Mouse (Mus musculus) ES-Bruce4 (cell line): ENCODE data around the gene Thbs3. TPM values are rescaled to one million over a fixed set of nuclear protein-coding genes. Genes with fewer than 3 reads are reported as not detected.
A peak's percentile ranks its signal among the peaks of the same experiment; 100 is the strongest.
"Not testable (repeated sequence)": the region's sequence is repeated elsewhere in the genome, so short reads cannot be mapped to it uniquely, and the experiment has no call there.

Experiments
- H3K27ac ChIP-seq: 2 replicates; pipeline ENCODE4 v1.5.1; 2012; ENCODE audit warnings: low read length, inconsistent platforms; ENCODE audit not compliant: insufficient read depth
- H3K27me3 ChIP-seq: 2 replicates; pipeline ENCODE4 v1.6.1; 2012; ENCODE audit warnings: mild to moderate bottlenecking, low read length, inconsistent platforms; ENCODE audit not compliant: control insufficient read depth, poor library complexity, insufficient read depth, severe bottlenecking
- H3K36me3 ChIP-seq: 2 replicates; pipeline ENCODE4 v1.6.1; 2012; ENCODE audit warnings: inconsistent platforms, mild to moderate bottlenecking, low read length, moderate library complexity; ENCODE audit not compliant: control insufficient read depth, poor library complexity, insufficient read depth, severe bottlenecking
- H3K4me1 ChIP-seq: one replicate; pipeline ENCODE4 v1.8.1; 2011; ENCODE audit warnings: low read length; ENCODE audit not compliant: control insufficient read depth, insufficient read depth
- H3K4me3 ChIP-seq: 2 replicates; pipeline ENCODE4 v1.5.1; 2011; ENCODE audit warnings: low read depth, mild to moderate bottlenecking, low read length
- H3K9ac ChIP-seq: 2 replicates; pipeline ENCODE4 v1.6.1; 2012; ENCODE audit warnings: low read depth, mild to moderate bottlenecking, inconsistent platforms; ENCODE audit not compliant: poor library complexity, severe bottlenecking
- H3K9me3 ChIP-seq: replicated peaks from 2 replicates; pipeline ENCODE4 v1.6.1; 2012; ENCODE audit warnings: mild to moderate bottlenecking, low read length, inconsistent platforms; ENCODE audit not compliant: control insufficient read depth, poor library complexity, insufficient read depth, severe bottlenecking
- CTCF ChIP-seq: IDR thresholded peaks from one replicate; pipeline ENCODE4 v1.8.1; 2011; ENCODE audit warnings: low read depth, low read length
- EP300 ChIP-seq: IDR thresholded peaks from 2 replicates; pipeline ENCODE4 v1.6.1; 2011; ENCODE audit warnings: low read depth, low read length; ENCODE audit not compliant: insufficient read depth
- POLR2A ChIP-seq: IDR thresholded peaks from one replicate; pipeline ENCODE4 v1.8.1; 2011; ENCODE audit warnings: low read length; ENCODE audit not compliant: insufficient read depth
- polyA plus RNA-seq: library from polyadenylated mRNA; stranded (reverse); fragments of >200 nt; gene quantifications from 2 replicates; pipeline ENCODE4 v1.2.4, GENCODE M21; 2011; ENCODE audit warnings: low read depth; ENCODE audit not compliant: missing spikeins, insufficient read depth, insufficient read length

Gene Thbs3
- polyA plus RNA-seq, 1 experiment = 10.4 TPM

GRCm38 (mm10) chr3:89210162-89210561 lies 4.8 kb upstream of the Thbs3 start:
- no peaks in the 10 kb centered on the region for H3K4me1 ChIP-seq
- H3K9me3 ChIP-seq = no peaks in the 10 kb centered on the region
- H3K4me3 ChIP-seq = no peak overlapping the region
- H3K27ac ChIP-seq = no peak overlapping the region
- no peaks in the 10 kb centered on the region for H3K27me3 ChIP-seq
- peaks cover 15% of the 10 kb centered on the region for H3K36me3 ChIP-seq
- TF ChIP-seq POLR2A = no peak
- no peak for TF ChIP-seq EP300
- TF ChIP-seq CTCF = no peak
- H3K9ac ChIP-seq = no peak overlapping the region

- Histone ChIP-seq H3K4me1 (no peaks in the 10 kb centered on the region), H3K36me3 (peaks cover 14% of the 10 kb centered on the region), H3K27ac (no peak overlapping the region), H3K9me3 (no peaks in the 10 kb centered on the region), H3K4me3 (no peak overlapping the region), H3K27me3 (no peaks in the 10 kb centered on the region), H3K9ac (no peak overlapping the region)
- no peak for TF ChIP-seq POLR2A
- no peak for TF ChIP-seq CTCF
- TF ChIP-seq EP300 = no peak
These were observed 4.2 kb upstream of the Thbs3 start for GRCm38 (mm10) chr3:89210731-89211130.

- Histone ChIP-seq H3K4me3 (peak overlapping the region; percentile 86), H3K27ac (peak overlapping the region; percentile 37; the same call in 1 of the 2 replicates), H3K9me3 (no peaks in the 10 kb centered on the region), H3K4me1 (no peaks in the 10 kb centered on the region), H3K9ac (peak overlapping the region; percentile 56), H3K36me3 (peaks cover 6% of the 10 kb centered on the region; the same call in 1 of the 2 replicates), H3K27me3 (no peaks in the 10 kb centered on the region)
- TF ChIP-seq POLR2A = no peak
- TF ChIP-seq EP300 = peak; percentile 37; the same call in 1 of the 2 replicates
These were observed 1.0 kb upstream of the Thbs3 start for GRCm38 (mm10) chr3:89213803-89214530.

GRCm38 (mm10) chr3:89215853-89216252 lies 873 bp downstream of the Thbs3 start:
- no peak overlapping the region; the same call in 1 of the 2 replicates for H3K4me3 ChIP-seq
- H3K36me3 ChIP-seq = no peaks in the 10 kb centered on the region
- H3K4me1 ChIP-seq = no peaks in the 10 kb centered on the region
- no peak overlapping the region for H3K27ac ChIP-seq
- TF ChIP-seq CTCF = peak; percentile 80
- TF ChIP-seq EP300 = no peak
- H3K9ac ChIP-seq = peak overlapping the region; percentile 56; the same call in 1 of the 2 replicates
- no peaks in the 10 kb centered on the region for H3K27me3 ChIP-seq
- H3K9me3 ChIP-seq = no peaks in the 10 kb centered on the region

- not testable (repeated sequence) for H3K9me3 ChIP-seq, H3K36me3 ChIP-seq, H3K27ac ChIP-seq, H3K4me1 ChIP-seq, H3K4me3 ChIP-seq, H3K9ac ChIP-seq, H3K27me3 ChIP-seq
These were observed 1.4 kb downstream of the Thbs3 start for GRCm38 (mm10) chr3:89216407-89216806.

- Histone ChIP-seq H3K9ac (no peak overlapping the region), H3K36me3 (no peaks in the 10 kb centered on the region), H3K4me1 (no peaks in the 10 kb centered on the region), H3K9me3 (no peaks in the 10 kb centered on the region), H3K27me3 (no peaks in the 10 kb centered on the region), H3K27ac (no peak overlapping the region), H3K4me3 (no peak overlapping the region)
- TF ChIP-seq POLR2A (no peak), EP300 (no peak), CTCF (no peak)
These were observed 3.3 kb downstream of the Thbs3 start for GRCm38 (mm10) chr3:89218271-89218670.
